Mouse (Mus musculus): Measurements from ENCODE around the gene Nsf. TPM values are rescaled to one million over a fixed set of nuclear protein-coding genes. Genes with fewer than 3 reads are reported as not detected.

The Nsf gene
- total and polyA plus RNA-seq, 3 experiments = 37.9 to 40.2 TPM; not detected in 1

GRCm38 (mm10) chr11:103953896-103954292 lies at the start of gene Nsf (continued):
- no peak for TF ChIP-seq MEF2A (IDR thresholded peaks at IDR 0.05; ENCODE audit: extremely low read depth, insufficient replicate concordance, low read depth, low read length, poor library complexity, severe bottlenecking)
- peak; percentile 69 for TF ChIP-seq USF1 (IDR thresholded peaks at IDR 0.05; ENCODE audit: low read depth, low read length)

GRCm38 (mm10) chr11:104003397-104003796 lies 49.5 kb upstream of the Nsf start:
- no peak overlapping the region for H3K4me3 ChIP-seq (ENCODE audit: control insufficient read depth in 1 of 2, insufficient read depth in 1 of 2, low read depth in 2 of 2, low read length in 2 of 2)
- no peak overlapping the region for H3K27ac ChIP-seq (ENCODE audit: control insufficient read depth, low read depth, low read length)
- H3K36me3 ChIP-seq (ENCODE audit: control insufficient read depth in 1 of 2, insufficient read depth in 2 of 2, low read length in 2 of 2) = peaks cover 0 to 13% of the 10 kb centered on the region in 2 experiments; a peak in 2 of 4 replicates
- no peaks in the 10 kb centered on the region for H3K79me2 ChIP-seq (ENCODE audit: control insufficient read depth, insufficient read depth, low read length, poor library complexity)
- H3K9me3 ChIP-seq (replicated peaks; ENCODE audit: insufficient read depth, low read length) = no peaks in the 10 kb centered on the region
- H3K9ac ChIP-seq (ENCODE audit: control insufficient read depth, low read depth, low read length, poor library complexity, severe bottlenecking) = no peak overlapping the region
- no peaks in the 10 kb centered on the region for H3K27me3 ChIP-seq (ENCODE audit: control insufficient read depth in 1 of 2, insufficient read depth in 2 of 2, low read length in 2 of 2)
- TF ChIP-seq USF1 (IDR thresholded peaks at IDR 0.05; ENCODE audit: low read depth, low read length) = no peak
- TF ChIP-seq GATA1 (IDR thresholded peaks at IDR 0.05; ENCODE audit: low read depth, low read length) = 0 out of 2 replicates have a peak, but pooled peaks have one; percentile 4
- peaks cover 4 to 18% of the 10 kb centered on the region in 2 experiments; a peak in 3 of 4 replicates for H3K4me1 ChIP-seq (ENCODE audit: control insufficient read depth in 1 of 2, insufficient read depth in 2 of 2, low read length in 2 of 2)
- no peak for DNase-seq (ENCODE audit: low read depth, low spot score)

GRCm38 (mm10) chr11:104002191-104002590 lies 48.3 kb upstream of the Nsf start:
- no peaks in the 10 kb centered on the region for H3K27me3 ChIP-seq (ENCODE audit: control insufficient read depth in 1 of 2, insufficient read depth in 2 of 2, low read length in 2 of 2)
- no peak overlapping the region for H3K27ac ChIP-seq (ENCODE audit: control insufficient read depth, low read depth, low read length)
- H3K4me1 ChIP-seq (ENCODE audit: control insufficient read depth in 1 of 2, insufficient read depth in 2 of 2, low read length in 2 of 2) = peaks cover 4 to 18% of the 10 kb centered on the region in 2 experiments; a peak in 3 of 4 replicates
- H3K4me3 ChIP-seq (ENCODE audit: control insufficient read depth in 1 of 2, insufficient read depth in 1 of 2, low read depth in 2 of 2, low read length in 2 of 2) = no peak overlapping the region
- no peak overlapping the region for H3K9ac ChIP-seq (ENCODE audit: control insufficient read depth, low read depth, low read length, poor library complexity, severe bottlenecking)
- H3K79me2 ChIP-seq (ENCODE audit: control insufficient read depth, insufficient read depth, low read length, poor library complexity) = no peaks in the 10 kb centered on the region
- DNase-seq (ENCODE audit: low read depth, low spot score) = no peak
- peaks cover 0 to 13% of the 10 kb centered on the region in 2 experiments; a peak in 2 of 4 replicates for H3K36me3 ChIP-seq (ENCODE audit: control insufficient read depth in 1 of 2, insufficient read depth in 2 of 2, low read length in 2 of 2)
- TF ChIP-seq GATA1 (IDR thresholded peaks at IDR 0.05; ENCODE audit: low read depth, low read length) (no peak), ZMIZ1 (IDR thresholded peaks at IDR 0.05; ENCODE audit: low read depth, low read length) (no peak), ZNF384 (IDR thresholded peaks at IDR 0.05; ENCODE audit: low read depth, low read length) (no peak), SIN3A (IDR thresholded peaks at IDR 0.05; ENCODE audit: low read length) (no peak), CHD1 (IDR thresholded peaks at IDR 0.05; ENCODE audit: low read depth, low read length) (no peak), NRF1 (IDR thresholded peaks at IDR 0.05; ENCODE audit: insufficient read depth, low read depth, low read length, poor library complexity, severe bottlenecking) (no peak), UBTF (IDR thresholded peaks at IDR 0.05; ENCODE audit: borderline replicate concordance, insufficient read depth, low read depth, low read length) (no peak), RCOR1 (IDR thresholded peaks at IDR 0.05; ENCODE audit: low read depth, low read length) (no peak), ETS1 (IDR thresholded peaks at IDR 0.05; ENCODE audit: low read depth, low read length) (no peak), TCF12 (IDR thresholded peaks at IDR 0.05; ENCODE audit: low read depth, low read length) (no peak), MAFK (IDR thresholded peaks at IDR 0.05; ENCODE audit: borderline replicate concordance, low read depth, low read length) (no peak), ELF1 (IDR thresholded peaks at IDR 0.05; ENCODE audit: low read depth, low read length) (no peak), MYC (IDR thresholded peaks at IDR 0.05; ENCODE audit: low read depth, low read length) (no peak), USF1 (IDR thresholded peaks at IDR 0.05; ENCODE audit: low read depth, low read length) (no peak), RAD21 (IDR thresholded peaks at IDR 0.05; ENCODE audit: low read depth, low read length) (no peak), GABPA (IDR thresholded peaks at IDR 0.05; ENCODE audit: low read depth, low read length) (no peak), POLR2AphosphoS2 (IDR thresholded peaks at IDR 0.05; ENCODE audit: low read length) (no peak), TBP (IDR thresholded peaks at IDR 0.05; ENCODE audit: low read depth, low read length) (no peak), TAL1 (IDR thresholded peaks at IDR 0.05; ENCODE audit: low read length) (no peak), HCFC1 (IDR thresholded peaks at IDR 0.05; ENCODE audit: low read depth, low read length) (no peak)
- H3K9me3 ChIP-seq (replicated peaks; ENCODE audit: insufficient read depth, low read length) = no peaks in the 10 kb centered on the region
